Mouse (Mus musculus) embryonic fibroblast, embryonic 13.5 days (primary cell): ENCODE results near the gene Plxnc1. TPM values are rescaled to one million over a fixed set of nuclear protein-coding genes. Genes with fewer than 3 reads are reported as not detected.

Experiments used
- H3K27ac ChIP-seq: 2 replicates; pipeline ENCODE4 v1.5.1; 2012; ENCODE audit warnings: low read length, control low read depth, inconsistent platforms; ENCODE audit not compliant: insufficient read depth
- H3K4me1 ChIP-seq: 2 replicates; pipeline ENCODE4 v1.6.1; 2011; ENCODE audit warnings: low read length; ENCODE audit not compliant: control insufficient read depth, insufficient read depth
- H3K4me3 ChIP-seq: 2 replicates; pipeline ENCODE4 v1.5.1; 2011; ENCODE audit warnings: mild to moderate bottlenecking, control low read depth, low read length; ENCODE audit not compliant: insufficient read depth
- CTCF ChIP-seq: IDR thresholded peaks from 2 replicates; pipeline ENCODE4 v1.5.1; 2011; ENCODE audit warnings: mild to moderate bottlenecking, control low read depth, low read length, moderate library complexity, borderline replicate concordance; ENCODE audit not compliant: insufficient read depth
- POLR2A ChIP-seq: IDR thresholded peaks from 2 replicates; pipeline ENCODE4 v1.6.1; 2011; ENCODE audit warnings: low read depth, mild to moderate bottlenecking, control low read depth, low read length, moderate library complexity
- polyA plus RNA-seq: library from polyadenylated mRNA; stranded (reverse); fragments of >200 nt; gene quantifications from 2 replicates; pipeline ENCODE4 v1.2.4, GENCODE M21; 2011; ENCODE audit warnings: low read depth; ENCODE audit not compliant: missing spikeins, insufficient read length

The Plxnc1 gene
- polyA plus RNA-seq, 1 experiment = 16.5 TPM

DNA sequence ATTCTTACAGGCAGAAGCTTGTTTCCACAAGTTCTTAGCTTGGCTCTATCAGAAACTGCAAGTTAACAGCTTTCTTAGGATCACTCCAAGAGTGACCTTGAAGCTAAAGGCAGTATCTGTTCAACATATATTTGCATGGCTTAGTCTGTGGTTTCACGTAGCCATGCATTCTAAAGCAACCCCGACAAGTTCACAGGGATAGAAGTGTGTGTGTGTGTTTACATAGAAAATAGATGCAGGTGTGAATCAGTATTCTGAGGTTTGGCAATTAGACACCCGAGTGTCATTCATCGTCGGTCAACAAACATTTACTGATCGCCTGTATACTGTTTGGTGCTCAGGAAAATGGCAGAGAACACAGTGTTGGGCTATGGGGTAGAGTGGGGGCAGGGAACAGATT is 33.5 kb downstream of the Plxnc1 start:
- Histone ChIP-seq H3K27ac (no peak overlapping the region), H3K4me3 (no peak overlapping the region), H3K4me1 (no peaks in the 10 kb centered on the region)
- TF ChIP-seq CTCF = no peak
- no peak for TF ChIP-seq POLR2A

- TF ChIP-seq CTCF = no peak
- TF ChIP-seq POLR2A = no peak
- no peak overlapping the region for H3K4me3 ChIP-seq
- no peak overlapping the region for H3K27ac ChIP-seq
- H3K4me1 ChIP-seq = no peaks in the 10 kb centered on the region
These were observed 34.1 kb downstream of the Plxnc1 start for GRCm38 (mm10) chr10:94910570-94910969.

- Histone ChIP-seq H3K27ac (no peak overlapping the region), H3K4me3 (no peak overlapping the region), H3K4me1 (no peaks in the 10 kb centered on the region)
- TF ChIP-seq CTCF (no peak), POLR2A (no peak)
These were observed 34.8 kb downstream of the Plxnc1 start for GRCm38 (mm10) chr10:94909789-94910188.

DNA sequence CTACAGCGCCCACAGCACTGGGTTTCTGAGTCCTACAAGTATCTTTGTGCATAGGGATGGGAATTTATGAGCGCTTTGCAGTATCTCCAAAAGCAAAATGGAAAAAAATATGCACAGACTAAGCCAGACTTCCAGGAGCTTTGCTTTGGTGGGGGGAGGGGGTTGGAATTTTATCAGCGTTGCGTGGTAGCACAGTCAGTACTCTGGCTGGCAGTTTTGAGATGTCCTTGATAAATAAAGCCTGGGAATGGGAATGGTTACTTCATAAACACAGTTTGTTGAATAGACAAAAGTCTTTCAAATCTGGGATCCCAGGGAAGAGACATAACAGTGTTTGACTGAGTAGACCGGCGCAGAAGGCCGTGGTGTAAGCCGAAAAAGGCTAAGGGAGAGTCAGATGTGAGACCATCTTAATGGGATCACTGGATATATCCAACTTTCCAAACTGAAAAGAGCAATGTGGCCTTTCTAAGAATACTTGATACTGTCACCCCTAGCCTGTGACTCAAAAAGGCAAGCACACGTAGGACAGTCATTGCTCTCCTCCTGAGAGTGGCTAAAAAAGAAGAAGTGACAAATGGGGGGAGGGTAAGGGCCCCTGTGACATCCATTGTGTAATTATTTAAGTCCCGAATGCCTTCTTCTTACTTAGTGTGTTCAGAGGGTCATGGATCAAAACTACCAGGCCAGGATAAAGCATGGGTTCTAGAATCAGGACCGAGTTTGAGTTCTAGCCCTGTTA is 35.5 kb downstream of the Plxnc1 start:
- H3K4me3 ChIP-seq = no peak overlapping the region
- no peak overlapping the region for H3K27ac ChIP-seq
- no peaks in the 10 kb centered on the region for H3K4me1 ChIP-seq
- no peak for TF ChIP-seq CTCF
- TF ChIP-seq POLR2A = no peak

DNA sequence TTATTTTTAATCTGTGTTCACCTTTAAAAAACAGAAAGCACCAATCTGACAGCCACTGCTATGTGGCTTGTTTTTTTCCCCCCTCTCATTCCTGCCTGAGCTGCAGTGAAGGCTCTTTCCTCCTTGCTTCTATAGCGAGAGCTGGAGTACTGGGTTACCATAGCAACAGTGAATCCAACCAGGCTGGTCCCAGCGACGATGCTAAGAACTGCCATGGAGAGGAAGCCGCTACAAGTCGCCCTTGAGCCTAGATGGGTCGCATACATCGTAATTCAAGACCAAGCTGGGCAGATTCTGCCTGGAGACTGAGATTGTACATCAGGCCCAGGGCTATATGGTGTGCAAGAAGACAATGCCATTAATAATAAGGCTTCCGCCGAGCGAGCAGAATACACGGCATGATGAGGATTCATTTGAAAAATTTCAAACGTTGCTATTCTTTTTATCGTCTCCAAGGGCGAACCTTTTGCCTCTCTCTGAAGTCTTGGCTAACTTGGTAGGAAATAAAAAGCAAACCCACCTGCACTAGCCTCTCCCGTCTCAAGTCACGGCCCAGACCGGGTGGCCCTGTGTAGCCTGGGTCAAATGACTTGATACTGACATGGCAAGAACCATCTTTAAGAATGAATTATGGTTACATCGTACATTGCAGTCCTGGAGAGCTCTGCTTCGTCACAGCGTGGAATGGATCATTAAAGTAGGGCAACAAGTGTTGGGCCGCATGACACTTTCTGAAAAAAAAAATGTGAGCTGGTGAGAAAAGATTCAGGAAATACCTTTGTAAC is 38.8 kb downstream of the Plxnc1 start:
- H3K4me1 ChIP-seq = no peaks in the 10 kb centered on the region
- TF ChIP-seq CTCF = no peak
- no peak for TF ChIP-seq POLR2A
- H3K4me3 ChIP-seq = no peak overlapping the region
- no peak overlapping the region for H3K27ac ChIP-seq

- no peak overlapping the region for H3K4me3 ChIP-seq
- no peaks in the 10 kb centered on the region for H3K4me1 ChIP-seq
- TF ChIP-seq CTCF = no peak
- no peak for TF ChIP-seq POLR2A
- H3K27ac ChIP-seq = no peak overlapping the region
These were observed 39.4 kb downstream of the Plxnc1 start for GRCm38 (mm10) chr10:94905219-94905618.

GRCm38 (mm10) chr10:94896950-94897349 is 47.7 kb downstream of the Plxnc1 start:
- Histone ChIP-seq H3K27ac (no peak overlapping the region), H3K4me1 (no peaks in the 10 kb centered on the region; the same call in 1 of the 2 replicates), H3K4me3 (no peak overlapping the region)
- no peak for TF ChIP-seq POLR2A
- TF ChIP-seq CTCF = no peak

DNA sequence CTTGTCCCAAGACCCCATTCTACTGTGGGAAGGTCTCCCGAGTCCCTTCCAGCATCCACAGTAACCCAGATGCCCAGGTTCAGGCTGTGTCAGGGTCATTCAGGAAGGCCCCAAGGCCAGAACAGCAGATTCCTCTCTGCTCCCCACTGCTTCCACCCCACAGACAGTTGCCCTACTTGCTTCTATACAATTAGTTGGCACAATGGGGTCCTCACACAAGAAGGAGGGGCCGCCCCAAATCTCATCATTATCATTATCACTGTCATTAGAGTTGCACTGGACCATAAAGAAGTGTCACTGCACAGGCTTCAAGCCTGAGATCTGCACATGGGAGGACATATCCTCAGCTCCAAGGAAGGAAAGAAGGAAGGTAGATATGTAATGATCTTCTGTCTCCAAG is 48.3 kb downstream of the Plxnc1 start:
- no peak overlapping the region for H3K27ac ChIP-seq
- TF ChIP-seq POLR2A (no peak), CTCF (no peak)
- no peak overlapping the region for H3K4me3 ChIP-seq
- no peaks in the 10 kb centered on the region; the same call in 1 of the 2 replicates for H3K4me1 ChIP-seq

- Histone ChIP-seq H3K4me1 (no peaks in the 10 kb centered on the region; the same call in 1 of the 2 replicates), H3K4me3 (no peak overlapping the region), H3K27ac (no peak overlapping the region)
- TF ChIP-seq CTCF (no peak), POLR2A (no peak)
These were observed 48.8 kb downstream of the Plxnc1 start for GRCm38 (mm10) chr10:94895876-94896275.

DNA sequence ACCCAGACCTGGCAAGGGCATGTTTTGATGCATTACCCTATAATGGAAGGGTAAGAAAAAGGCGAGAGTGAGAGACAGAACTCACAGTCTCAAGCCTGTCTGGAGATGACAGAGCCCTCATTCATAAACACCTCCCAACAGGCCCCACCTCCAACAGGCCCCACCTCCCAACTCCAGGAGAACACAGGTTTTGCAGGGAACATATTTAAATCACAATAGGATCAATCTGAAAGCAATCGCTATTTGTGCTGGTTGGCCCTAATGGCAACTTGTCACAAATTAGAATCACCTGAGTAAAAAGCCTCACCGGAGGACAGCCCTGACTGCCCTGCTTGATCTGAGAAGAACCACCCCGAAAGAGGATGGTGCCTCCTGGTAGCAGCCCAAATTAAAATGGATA is 54.9 kb downstream of the Plxnc1 start:
- TF ChIP-seq CTCF (no peak), POLR2A (no peak)

More for the DNA sequence above, 54.9 kb downstream of the Plxnc1 start:
- Histone ChIP-seq H3K4me1 (no peaks in the 10 kb centered on the region; the same call in 1 of the 2 replicates), H3K27ac (no peak overlapping the region), H3K4me3 (no peak overlapping the region)
